Mouse (Mus musculus): Measurements from ENCODE around the gene Ppm1l. TPM values are rescaled to one million over a fixed set of nuclear protein-coding genes. Genes with fewer than 3 reads are reported as not detected.

The Ppm1l gene
- polyA plus RNA-seq, 1 experiment from 2014 or later: 3.4 TPM

- Histone ChIP-seq H3K9ac (ENCODE audit: low read depth, low read length) (no peak overlapping the region), H3K9me3 (ENCODE audit: control insufficient read depth, low read length) (no peaks in the 10 kb centered on the region), H3K36me3 (ENCODE audit: control insufficient read depth, insufficient read depth, low read length) (no peaks in the 10 kb centered on the region; the same call in 1 of the 2 replicates), H3K4me2 (ENCODE audit: low read depth, low read length) (no peak overlapping the region), H3K27me3 (replicated peaks; ENCODE audit: control insufficient read depth, insufficient read depth, low read length) (no peaks in the 10 kb centered on the region), H3K27ac (ENCODE audit: low read length) (no peak overlapping the region), H3K4me1 (ENCODE audit: control insufficient read depth, insufficient read depth, low read length) (no peaks in the 10 kb centered on the region), H3K4me3 (ENCODE audit: low read length) (no peak overlapping the region)
- ATAC-seq: no peak
- WGBS: 95% methylated on average over 11 of the region's 11 CpGs
Observed at GRCm38 (mm10) chr3:69575577-69575976, 258.9 kb downstream of the Ppm1l start.

DNA sequence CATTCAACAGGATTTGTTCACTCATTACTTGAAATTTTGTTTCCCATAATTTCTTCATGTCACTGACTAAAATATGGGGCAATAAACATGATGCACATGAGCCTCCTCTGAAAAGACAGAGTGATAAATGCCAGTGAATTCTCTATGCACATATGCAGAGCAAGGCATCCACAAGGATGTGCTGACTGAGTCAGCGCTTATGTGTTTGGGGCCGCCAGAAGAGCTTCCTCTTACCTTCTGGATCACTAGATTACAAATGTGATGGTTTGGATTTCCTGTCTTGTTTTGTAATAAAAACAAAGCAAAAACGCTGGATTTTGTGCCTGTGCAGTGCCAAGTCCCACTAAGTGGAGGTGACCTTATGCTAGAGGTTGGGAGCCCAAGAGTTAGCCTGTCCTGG lies 260.1 kb downstream of the Ppm1l start:
- no peaks in the 10 kb centered on the region for H3K4me1 ChIP-seq (ENCODE audit: control insufficient read depth, insufficient read depth, low read length)
- H3K9me3 ChIP-seq (ENCODE audit: control insufficient read depth, low read length): no peaks in the 10 kb centered on the region
- H3K4me2 ChIP-seq (ENCODE audit: low read depth, low read length): no peak overlapping the region
- H3K36me3 ChIP-seq (ENCODE audit: control insufficient read depth, insufficient read depth, low read length): no peaks in the 10 kb centered on the region; the same call in 1 of the 2 replicates
- no peak overlapping the region for H3K9ac ChIP-seq (ENCODE audit: low read depth, low read length)
- WGBS: 74% methylated on average over 3 of the region's 3 CpGs
- no peak for ATAC-seq
- H3K4me3 ChIP-seq (ENCODE audit: low read length): no peak overlapping the region
- no peaks in the 10 kb centered on the region for H3K27me3 ChIP-seq (replicated peaks; ENCODE audit: control insufficient read depth, insufficient read depth, low read length)
- H3K27ac ChIP-seq (ENCODE audit: low read length): no peak overlapping the region

DNA sequence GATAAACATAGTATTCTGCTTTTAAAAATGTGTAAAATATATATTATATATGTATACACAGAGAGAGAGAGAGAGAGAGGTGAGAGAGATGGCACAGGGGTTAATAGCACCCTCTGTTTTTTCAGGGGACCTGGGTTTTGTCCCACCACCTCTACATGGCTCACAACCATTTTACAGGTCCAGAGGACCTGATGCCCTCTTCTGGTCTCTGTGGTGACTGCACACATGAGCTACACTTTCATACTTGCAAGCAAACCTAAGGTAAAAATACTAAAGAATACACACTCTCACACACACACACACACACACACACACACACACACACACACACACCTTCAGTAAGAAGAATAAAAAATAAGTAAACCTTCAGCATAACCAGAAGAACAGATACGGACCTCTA lies 262.1 kb downstream of the Ppm1l start:
- Histone ChIP-seq H3K4me3 (ENCODE audit: low read length) (no peak overlapping the region), H3K4me1 (ENCODE audit: control insufficient read depth, insufficient read depth, low read length) (no peaks in the 10 kb centered on the region), H3K4me2 (ENCODE audit: low read depth, low read length) (no peak overlapping the region), H3K36me3 (ENCODE audit: control insufficient read depth, insufficient read depth, low read length) (no peaks in the 10 kb centered on the region; the same call in 1 of the 2 replicates), H3K9me3 (ENCODE audit: control insufficient read depth, low read length) (no peaks in the 10 kb centered on the region), H3K9ac (ENCODE audit: low read depth, low read length) (no peak overlapping the region), H3K27ac (ENCODE audit: low read length) (no peak overlapping the region), H3K27me3 (replicated peaks; ENCODE audit: control insufficient read depth, insufficient read depth, low read length) (no peaks in the 10 kb centered on the region)
- WGBS: 93% methylated on average over 1 of the region's 1 CpGs
- ATAC-seq: no peak

GRCm38 (mm10) chr3:69583798-69584197 lies 267.1 kb downstream of the Ppm1l start:
- H3K27ac ChIP-seq (ENCODE audit: low read length): no peak overlapping the region
- H3K27me3 ChIP-seq (replicated peaks; ENCODE audit: control insufficient read depth, insufficient read depth, low read length): no peaks in the 10 kb centered on the region
- no peaks in the 10 kb centered on the region for H3K9me3 ChIP-seq (ENCODE audit: control insufficient read depth, low read length)
- 64% methylated on average over 1 of the region's 1 CpGs for WGBS
- H3K4me2 ChIP-seq (ENCODE audit: low read depth, low read length): no peak overlapping the region
- peak; percentile 94 for ATAC-seq
- H3K4me3 ChIP-seq (ENCODE audit: low read length): no peak overlapping the region
- no peaks in the 10 kb centered on the region; the same call in 1 of the 2 replicates for H3K36me3 ChIP-seq (ENCODE audit: control insufficient read depth, insufficient read depth, low read length)
- H3K9ac ChIP-seq (ENCODE audit: low read depth, low read length): no peak overlapping the region
- H3K4me1 ChIP-seq (ENCODE audit: control insufficient read depth, insufficient read depth, low read length): no peaks in the 10 kb centered on the region

- Histone ChIP-seq H3K4me2 (ENCODE audit: low read depth, low read length) (no peak overlapping the region), H3K4me1 (ENCODE audit: control insufficient read depth, insufficient read depth, low read length) (no peaks in the 10 kb centered on the region), H3K27me3 (replicated peaks; ENCODE audit: control insufficient read depth, insufficient read depth, low read length) (no peaks in the 10 kb centered on the region), H3K36me3 (ENCODE audit: control insufficient read depth, insufficient read depth, low read length) (no peaks in the 10 kb centered on the region), H3K9ac (ENCODE audit: low read depth, low read length) (no peak overlapping the region), H3K27ac (ENCODE audit: low read length) (no peak overlapping the region), H3K9me3 (ENCODE audit: control insufficient read depth, low read length) (no peaks in the 10 kb centered on the region), H3K4me3 (ENCODE audit: low read length) (no peak overlapping the region)
- 53% methylated on average over 10 of the region's 10 CpGs for WGBS
- no peak for ATAC-seq
Observed at GRCm38 (mm10) chr3:69588101-69588760, 271.6 kb downstream of the Ppm1l start.

DNA sequence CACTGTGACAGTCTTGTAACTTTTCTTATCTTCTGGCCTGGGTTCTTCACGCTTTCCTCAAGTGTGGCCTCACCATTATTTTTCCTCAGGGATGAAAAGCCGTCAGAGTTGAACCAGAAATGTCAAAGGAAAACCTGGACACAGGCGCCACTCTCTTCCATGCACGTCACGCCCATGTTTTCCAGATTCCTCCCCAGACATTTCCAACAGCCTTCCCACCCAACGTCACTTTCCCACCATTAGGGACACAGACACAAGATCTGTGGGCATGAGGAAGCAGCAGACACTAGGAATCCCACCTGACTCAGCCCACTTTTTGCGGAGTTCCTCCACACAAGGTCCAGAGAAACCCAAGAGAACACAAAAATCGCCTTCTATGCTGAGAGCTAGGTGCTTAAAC lies 276.8 kb downstream of the Ppm1l start:
- 88% methylated on average over 8 of the region's 8 CpGs for WGBS

GRCm38 (mm10) chr3:69594071-69594470 lies 277.4 kb downstream of the Ppm1l start:
- Histone ChIP-seq H3K9ac (ENCODE audit: low read depth, low read length) (no peak overlapping the region), H3K27me3 (replicated peaks; ENCODE audit: control insufficient read depth, insufficient read depth, low read length) (no peaks in the 10 kb centered on the region), H3K4me3 (ENCODE audit: low read length) (no peak overlapping the region), H3K36me3 (ENCODE audit: control insufficient read depth, insufficient read depth, low read length) (no peaks in the 10 kb centered on the region), H3K4me2 (ENCODE audit: low read depth, low read length) (no peak overlapping the region), H3K4me1 (ENCODE audit: control insufficient read depth, insufficient read depth, low read length) (0 out of 2 replicates have a peak, but pooled peaks cover 2% of the 10 kb centered on the region), H3K27ac (ENCODE audit: low read length) (no peak overlapping the region), H3K9me3 (ENCODE audit: control insufficient read depth, low read length) (no peaks in the 10 kb centered on the region)
- ATAC-seq: no peak
- 65% methylated on average over 9 of the region's 9 CpGs for WGBS

More for the DNA sequence above, 276.8 kb downstream of the Ppm1l start:
- Histone ChIP-seq H3K27ac (ENCODE audit: low read length) (no peak overlapping the region), H3K36me3 (ENCODE audit: control insufficient read depth, insufficient read depth, low read length) (no peaks in the 10 kb centered on the region), H3K27me3 (replicated peaks; ENCODE audit: control insufficient read depth, insufficient read depth, low read length) (no peaks in the 10 kb centered on the region), H3K4me2 (ENCODE audit: low read depth, low read length) (no peak overlapping the region), H3K4me3 (ENCODE audit: low read length) (no peak overlapping the region), H3K9me3 (ENCODE audit: control insufficient read depth, low read length) (no peaks in the 10 kb centered on the region), H3K4me1 (ENCODE audit: control insufficient read depth, insufficient read depth, low read length) (no peaks in the 10 kb centered on the region), H3K9ac (ENCODE audit: low read depth, low read length) (no peak overlapping the region)
- ATAC-seq: no peak

GRCm38 (mm10) chr3:69596116-69596515 lies 279.5 kb downstream of the Ppm1l start:
- H3K27me3 ChIP-seq (replicated peaks; ENCODE audit: control insufficient read depth, insufficient read depth, low read length): no peaks in the 10 kb centered on the region
- no peak overlapping the region for H3K27ac ChIP-seq (ENCODE audit: low read length)
- H3K4me3 ChIP-seq (ENCODE audit: low read length): no peak overlapping the region
- 0 out of 2 replicates have a peak, but pooled peaks cover 6% of the 10 kb centered on the region for H3K4me1 ChIP-seq (ENCODE audit: control insufficient read depth, insufficient read depth, low read length)
- no peak overlapping the region for H3K9ac ChIP-seq (ENCODE audit: low read depth, low read length)
- no peak overlapping the region for H3K4me2 ChIP-seq (ENCODE audit: low read depth, low read length)
- H3K9me3 ChIP-seq (ENCODE audit: control insufficient read depth, low read length): no peaks in the 10 kb centered on the region
- H3K36me3 ChIP-seq (ENCODE audit: control insufficient read depth, insufficient read depth, low read length): no peaks in the 10 kb centered on the region
- WGBS: 82% methylated on average over 3 of the region's 3 CpGs
- ATAC-seq: no peak

GRCm38 (mm10) chr3:69597211-69597610 lies 280.6 kb downstream of the Ppm1l start:
- no peak for ATAC-seq
- H3K4me3 ChIP-seq (ENCODE audit: low read length): no peak overlapping the region
- 0 out of 2 replicates have a peak, but pooled peaks cover 6% of the 10 kb centered on the region for H3K4me1 ChIP-seq (ENCODE audit: control insufficient read depth, insufficient read depth, low read length)

More at GRCm38 (mm10) chr3:69597211-69597610, 280.6 kb downstream of the Ppm1l start:
- no peaks in the 10 kb centered on the region for H3K9me3 ChIP-seq (ENCODE audit: control insufficient read depth, low read length)
- WGBS: 82% methylated on average over 6 of the region's 6 CpGs
- H3K27me3 ChIP-seq (replicated peaks; ENCODE audit: control insufficient read depth, insufficient read depth, low read length): no peaks in the 10 kb centered on the region
- peak overlapping the region; percentile 89; the same call in 1 of the 2 replicates for H3K4me2 ChIP-seq (ENCODE audit: low read depth, low read length)
- no peaks in the 10 kb centered on the region for H3K36me3 ChIP-seq (ENCODE audit: control insufficient read depth, insufficient read depth, low read length)
- H3K27ac ChIP-seq (ENCODE audit: low read length): no peak overlapping the region
- H3K9ac ChIP-seq (ENCODE audit: low read depth, low read length): peak overlapping the region; percentile 77; the same call in 1 of the 2 replicates

All from intestine, embryonic 16.5 days (tissue).